Mouse (Mus musculus): ENCODE data around the gene Cd2.

The Cd2 gene

DNA sequence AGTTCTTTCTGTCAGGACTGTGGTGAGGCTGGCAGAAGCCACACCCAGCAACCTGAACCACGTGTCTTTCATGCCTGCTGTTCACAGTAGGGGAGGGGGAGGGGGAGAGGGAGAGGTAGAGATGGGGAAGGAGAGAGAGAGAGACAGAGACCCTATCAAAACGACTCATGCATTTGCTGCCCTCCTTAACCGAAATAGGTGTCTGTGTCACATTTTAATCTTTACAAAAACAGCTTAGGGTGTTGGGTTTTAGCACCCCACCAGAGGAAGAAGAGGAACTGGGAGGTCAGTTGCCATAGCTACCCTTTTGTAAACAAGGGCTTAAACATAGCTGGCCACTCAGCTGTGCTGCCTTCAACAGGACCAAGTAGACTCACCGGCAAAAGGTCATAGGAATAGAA, at the start of gene Cd2:
Cd2 (minus strand) TSS at position 29 of the 401 bp plus-strand sequence.
- DNase-seq (ENCODE audit: low read depth): no peak

DNA sequence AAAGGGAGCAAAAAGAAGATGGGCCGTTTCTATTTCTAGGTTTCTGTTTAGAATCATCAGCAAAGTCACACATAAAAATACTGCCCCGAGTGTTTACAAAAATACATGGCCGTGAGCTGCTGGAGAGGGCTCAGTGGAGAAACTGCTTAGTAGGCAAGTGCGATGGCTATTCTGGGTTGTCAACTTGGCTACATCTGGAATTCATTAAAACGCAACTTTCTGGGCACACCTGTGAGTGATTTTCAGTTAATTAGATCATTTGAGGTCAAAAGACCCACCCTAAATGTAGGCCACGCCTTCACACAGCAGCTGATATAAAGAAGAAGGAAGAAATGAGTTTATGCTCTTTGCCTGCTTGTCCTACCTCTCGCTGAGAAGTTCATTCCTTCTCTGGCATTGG, 40.9 kb upstream of the Cd2 start:
- no peak for DNase-seq (ENCODE audit: low read depth)

DNA sequence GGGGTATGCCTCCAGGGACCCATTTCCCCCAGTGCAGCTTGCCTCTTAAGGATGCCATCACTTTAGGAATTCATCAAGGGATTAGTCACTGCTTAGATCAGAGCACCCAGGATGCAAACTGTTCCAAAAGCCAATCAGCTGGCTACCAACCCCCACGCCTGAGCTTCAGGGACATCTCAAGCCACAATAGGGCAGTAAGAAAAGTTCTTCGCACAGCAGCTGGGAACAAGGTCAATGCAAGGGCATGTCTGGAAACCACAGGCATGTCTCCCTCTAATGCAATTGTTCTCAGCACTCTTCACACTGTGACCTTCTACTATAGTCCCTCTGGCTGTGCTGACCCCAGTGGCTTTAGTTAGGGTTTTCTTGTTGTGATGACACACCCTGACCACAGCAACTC, 39.5 kb upstream of the Cd2 start:
- DNase-seq (ENCODE audit: low read depth): no peak

DNA sequence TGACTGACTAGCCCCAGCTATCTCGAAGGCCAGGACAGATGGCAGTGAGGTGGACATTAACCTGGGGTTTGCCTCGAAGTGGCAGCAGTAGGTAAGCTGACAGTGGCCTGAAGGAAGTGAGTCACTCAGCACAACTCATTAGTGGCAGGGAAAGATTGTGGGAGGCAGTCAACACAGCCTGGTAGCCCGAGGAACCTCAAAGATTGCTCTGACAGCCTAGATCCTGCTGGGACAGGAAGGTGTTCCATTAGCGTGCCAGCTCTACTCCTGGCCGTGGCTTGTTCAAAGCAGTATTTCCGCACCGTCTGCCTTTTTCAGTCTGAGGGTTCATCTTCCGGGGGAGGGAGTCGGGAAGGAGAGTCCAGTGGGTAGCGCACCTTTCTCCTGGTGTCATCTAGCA, 34.7 kb upstream of the Cd2 start:
- peak; percentile 6 for DNase-seq (ENCODE audit: low read depth)

DNA sequence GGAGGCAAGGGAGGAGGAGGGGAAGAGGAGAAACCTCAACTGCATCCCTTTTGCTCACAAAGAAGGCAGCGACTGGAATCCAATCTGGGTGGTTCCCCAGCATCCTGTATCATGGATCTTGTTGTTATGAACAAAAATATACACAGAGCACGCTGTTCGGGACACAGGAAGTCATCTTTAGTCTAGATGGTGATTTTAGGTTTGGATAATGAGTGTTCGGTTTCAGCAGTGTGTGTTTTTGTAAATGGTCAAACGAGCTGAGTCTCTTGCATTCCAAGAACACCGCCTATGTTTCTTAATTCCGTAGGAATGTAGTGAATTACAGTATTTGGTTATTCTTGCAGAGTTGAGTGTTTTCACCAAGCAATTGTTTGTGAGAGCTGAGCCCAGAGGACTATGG, 33.1 kb upstream of the Cd2 start:
- DNase-seq (ENCODE audit: low read depth): no peak

DNA sequence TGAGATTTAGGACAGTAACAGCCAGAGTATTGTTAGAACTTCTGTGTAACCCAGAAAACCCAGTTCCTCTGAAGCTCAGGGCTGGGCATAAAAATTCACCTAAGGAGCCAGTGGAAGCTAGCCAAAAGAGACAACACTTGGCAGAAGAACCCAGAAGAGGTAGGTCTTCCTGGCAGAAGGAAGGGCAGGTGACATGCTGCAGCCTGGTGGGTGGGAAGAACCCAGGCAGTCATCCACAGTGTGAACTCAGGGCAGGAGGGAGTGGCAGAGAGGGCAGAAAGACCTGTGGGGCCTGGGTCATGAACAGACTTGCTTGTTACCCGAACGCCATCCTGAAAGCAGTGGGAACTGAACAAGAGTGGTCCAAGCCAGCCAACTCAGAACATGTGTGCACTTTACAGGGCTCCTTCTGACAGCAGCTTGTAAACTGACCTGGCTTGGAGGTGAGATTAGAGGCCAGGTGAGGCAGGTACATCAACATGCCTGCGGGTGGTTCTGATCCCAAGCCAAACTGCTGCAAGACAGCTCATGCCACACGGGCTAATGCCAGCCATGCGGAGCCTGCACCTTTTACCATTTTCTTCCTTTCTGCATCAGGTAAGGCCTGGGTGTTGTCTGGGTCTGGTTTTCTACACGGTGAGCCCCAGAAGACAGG, 30.9 kb upstream of the Cd2 start:
- no peak for DNase-seq (ENCODE audit: low read depth)

DNA sequence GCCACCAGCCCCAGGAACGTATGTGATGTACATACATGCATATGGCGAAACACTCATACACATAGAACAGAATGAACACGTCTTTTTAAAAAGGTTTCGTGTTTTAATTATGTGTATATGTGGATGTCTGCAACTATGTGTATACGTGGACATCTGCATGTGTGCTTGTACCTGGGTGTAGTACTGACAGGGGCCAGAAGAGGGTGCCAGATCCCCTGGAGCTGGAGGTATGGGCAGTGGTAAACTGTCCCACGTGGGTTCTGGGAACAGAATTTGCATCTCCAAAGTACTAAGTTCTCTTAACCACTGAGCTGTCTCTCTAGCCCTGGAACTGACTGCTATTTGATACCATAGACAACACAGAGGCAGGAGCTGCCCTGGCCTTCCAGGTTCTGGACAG, 30.4 kb upstream of the Cd2 start:
- DNase-seq (ENCODE audit: low read depth): peak; percentile 25

DNA sequence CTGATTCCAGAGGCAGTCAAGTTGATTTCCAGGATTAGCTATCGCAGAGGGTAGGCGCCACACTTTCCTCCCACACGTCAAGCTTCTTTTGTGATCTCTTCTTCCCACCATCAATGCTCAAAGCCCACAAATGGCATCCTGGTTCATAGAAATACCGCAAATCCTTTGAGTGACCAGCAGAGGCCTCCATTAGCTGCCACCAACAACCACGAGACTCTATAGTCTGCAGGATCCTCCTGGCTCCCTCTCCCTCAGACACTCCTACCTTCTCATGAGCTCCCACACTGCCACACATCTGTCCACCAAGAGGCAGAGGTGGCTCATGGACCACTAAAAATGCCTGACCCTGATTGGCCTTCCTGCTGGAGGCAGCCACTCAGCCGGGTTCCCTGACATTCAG, 27.2 kb upstream of the Cd2 start:
- no peak for DNase-seq (ENCODE audit: low read depth)

DNA sequence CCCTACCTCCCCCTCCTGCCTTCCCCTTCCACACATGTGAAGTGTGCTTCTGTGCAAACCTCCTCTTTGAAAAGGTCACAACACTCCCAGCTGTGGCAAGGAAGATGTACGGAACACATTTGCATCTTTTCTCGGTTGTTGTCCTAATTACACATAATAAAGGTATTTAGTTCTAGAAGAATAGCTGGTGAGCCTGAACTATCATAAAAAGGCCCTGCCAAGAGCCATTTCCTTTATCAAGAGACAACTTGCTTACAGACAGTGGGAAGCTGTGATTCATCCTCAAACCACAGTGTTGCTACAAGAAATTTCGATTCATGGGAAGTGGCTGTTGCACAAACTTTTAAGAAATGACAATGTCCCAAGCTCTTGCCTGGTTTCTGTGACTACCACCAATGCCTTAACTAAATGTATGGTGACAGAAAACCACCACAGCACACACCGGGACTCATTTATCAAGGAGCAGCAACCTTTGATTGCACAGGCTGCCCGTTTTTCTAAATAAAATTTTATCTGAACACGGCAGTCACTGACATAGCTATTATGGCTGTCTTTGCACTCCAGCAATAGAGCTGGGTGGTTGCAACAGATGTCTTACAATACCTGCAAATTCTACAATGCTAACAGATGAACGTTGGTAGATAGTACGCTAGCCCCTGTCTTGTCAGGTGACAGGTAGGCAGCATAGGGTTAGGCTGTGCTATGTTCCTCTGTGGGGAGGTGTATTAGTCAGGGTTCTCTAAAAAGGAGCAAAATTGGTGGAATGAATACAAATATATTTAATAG, 25.7 kb upstream of the Cd2 start:
- peak; percentile 60 for DNase-seq (ENCODE audit: low read depth)

DNA sequence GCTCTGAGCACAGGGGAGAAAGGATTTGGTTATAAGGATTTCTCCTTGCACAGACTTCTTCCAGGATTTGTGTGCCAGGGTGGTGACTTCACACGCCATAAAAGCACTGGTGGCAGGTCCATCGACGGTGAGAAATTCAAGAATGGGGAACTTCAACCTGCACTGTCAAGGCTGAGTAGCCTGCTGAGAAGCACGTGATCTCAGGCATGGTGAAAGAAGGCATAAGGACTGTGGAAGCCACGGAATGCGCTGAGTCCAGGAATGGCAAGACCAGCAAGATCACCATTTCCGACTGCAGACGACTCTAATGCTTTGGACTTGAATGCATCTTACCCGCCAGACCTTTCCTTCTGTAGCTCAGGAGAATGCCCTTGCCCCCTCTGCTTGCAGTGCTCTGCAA, 23.2 kb upstream of the Cd2 start:
- DNase-seq (ENCODE audit: low read depth): no peak

DNA sequence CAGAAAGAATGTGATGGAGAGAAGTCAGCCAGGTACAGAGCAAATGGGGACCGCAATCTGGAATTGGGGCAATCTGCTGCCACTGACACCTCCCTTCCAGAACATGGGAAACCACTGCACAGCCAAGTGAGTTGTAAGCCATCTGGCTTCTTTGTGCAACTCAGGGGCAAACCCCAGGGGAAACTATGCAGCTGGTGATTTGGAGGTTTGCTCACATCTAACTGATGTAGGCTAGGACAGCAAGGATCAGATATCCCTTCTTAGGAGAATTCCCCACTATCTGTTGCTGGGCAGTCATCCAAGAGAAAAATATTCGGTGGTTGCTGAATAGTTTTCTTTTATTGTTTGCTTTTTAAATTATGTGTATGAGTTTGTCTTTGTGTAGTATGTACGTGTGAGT, 21.9 kb upstream of the Cd2 start:
- no peak for DNase-seq (ENCODE audit: low read depth)

DNA sequence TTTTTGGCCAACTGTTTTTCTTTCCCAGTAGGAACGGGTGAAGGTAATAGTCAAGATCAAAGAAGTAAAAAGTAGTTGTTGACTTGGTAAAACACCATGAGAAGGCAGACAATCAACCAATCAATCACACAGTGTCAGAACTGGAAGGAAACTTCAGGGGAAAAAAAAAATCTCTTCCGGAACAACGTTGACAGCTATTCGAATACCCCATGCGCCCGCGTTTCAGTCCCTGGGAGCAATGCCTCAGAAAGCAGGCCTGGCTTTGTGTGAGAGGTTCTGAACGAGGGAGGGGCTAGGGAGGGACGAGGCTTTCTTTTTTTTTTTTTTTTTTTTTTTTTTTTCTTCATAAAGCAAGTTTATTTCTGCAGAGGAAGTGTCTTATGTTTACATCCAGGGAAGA, 18.4 kb upstream of the Cd2 start:
- no peak for DNase-seq (ENCODE audit: low read depth)

DNA sequence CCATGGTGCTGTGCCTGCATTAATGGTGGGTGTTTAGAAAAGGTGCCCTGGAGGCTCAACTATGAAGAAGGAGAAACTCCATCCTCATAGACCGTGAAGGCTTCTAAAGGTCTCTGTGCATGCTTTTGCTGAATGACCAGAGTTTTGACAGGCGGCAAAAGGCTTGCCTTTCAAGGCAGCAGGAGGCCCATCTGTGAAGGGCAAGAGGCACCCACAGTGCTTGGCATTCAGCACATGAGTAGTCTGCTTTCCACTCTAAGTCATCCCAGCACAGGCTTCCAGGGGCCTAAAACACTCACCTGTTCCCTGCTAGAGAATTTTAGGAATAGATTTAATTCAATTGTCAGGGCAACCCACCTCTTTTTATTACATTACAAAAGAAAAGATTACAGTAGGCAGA, 17.3 kb upstream of the Cd2 start:
- no peak for DNase-seq (ENCODE audit: low read depth)

DNA sequence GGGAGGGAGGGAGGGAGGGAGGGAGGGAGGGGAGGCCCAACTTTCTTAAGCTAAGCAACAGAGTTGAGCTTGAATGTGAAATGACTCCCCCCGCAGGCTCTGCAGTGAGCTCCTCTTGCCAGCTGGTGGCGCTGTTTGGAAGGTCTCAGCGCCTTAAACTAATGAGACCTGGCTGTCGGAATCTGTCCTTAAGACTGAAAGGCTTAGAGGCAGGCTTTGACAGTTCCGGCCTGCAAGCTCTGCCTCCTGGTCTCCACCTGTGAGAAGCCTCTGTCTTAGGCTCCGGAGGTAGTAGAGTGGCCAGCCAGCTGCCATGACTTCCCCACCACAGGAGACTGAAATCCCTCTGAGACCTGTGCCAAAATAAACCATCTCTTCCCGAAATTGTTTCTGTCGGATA, 16.4 kb upstream of the Cd2 start:
- DNase-seq (ENCODE audit: low read depth): peak; percentile 34

DNA sequence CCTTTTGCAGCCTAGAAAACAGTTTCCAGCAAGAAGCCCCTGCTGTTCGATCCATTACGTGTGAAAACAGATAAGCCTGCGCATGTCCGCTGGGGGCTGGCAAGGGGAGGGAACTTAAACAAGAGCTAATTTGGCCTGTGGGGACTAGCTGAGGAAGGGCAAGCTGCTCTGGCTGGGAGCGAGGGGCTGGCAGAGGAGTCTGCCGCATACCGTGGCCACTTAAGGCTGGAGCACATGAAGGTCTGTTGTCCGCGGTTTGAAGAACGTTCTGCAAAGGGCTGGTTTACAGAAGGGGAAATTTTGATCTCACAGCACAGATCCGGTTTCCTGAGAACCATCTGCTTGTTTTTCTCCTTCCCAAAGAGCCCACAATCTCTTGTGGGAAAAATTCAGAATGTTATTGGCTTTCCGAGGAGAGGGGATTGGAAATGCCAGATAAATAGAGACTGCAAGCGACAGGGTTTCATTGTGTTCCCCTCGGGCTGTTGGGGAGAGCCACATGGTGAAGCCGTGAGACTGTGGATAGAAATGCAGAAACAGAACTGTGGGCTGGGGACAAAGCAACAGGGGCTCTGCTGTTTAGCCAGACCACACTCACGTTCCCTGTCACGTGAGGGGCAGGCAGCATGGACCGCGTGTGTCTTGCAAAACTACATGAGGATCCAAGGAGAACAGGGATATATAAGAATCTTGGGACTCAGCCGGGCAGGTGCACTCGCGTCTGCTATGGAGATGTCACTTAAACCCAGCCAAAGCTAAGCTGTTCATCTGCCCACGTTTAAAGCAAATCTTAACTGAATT, 12.7 kb upstream of the Cd2 start:
- no peak for DNase-seq (ENCODE audit: low read depth)

DNA sequence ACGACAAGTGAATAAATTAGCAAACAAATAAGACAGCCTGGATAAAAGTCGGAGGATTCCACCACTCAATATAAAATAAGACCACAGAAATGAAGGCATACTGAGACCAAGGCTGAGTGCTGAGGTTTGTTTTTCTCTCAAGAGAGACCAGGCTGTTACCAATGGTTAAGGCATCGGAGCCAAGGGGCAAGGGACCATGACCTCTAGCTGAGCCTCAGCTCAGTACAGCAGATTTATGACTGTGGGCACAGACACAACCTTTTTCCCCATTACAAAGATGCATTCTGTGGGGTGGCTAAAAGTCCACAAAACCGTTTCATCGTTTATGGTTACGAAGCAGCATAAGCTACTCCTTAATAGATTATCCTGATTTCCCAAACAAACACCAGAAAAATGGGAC, 11.9 kb upstream of the Cd2 start:
- DNase-seq (ENCODE audit: low read depth): no peak

DNA sequence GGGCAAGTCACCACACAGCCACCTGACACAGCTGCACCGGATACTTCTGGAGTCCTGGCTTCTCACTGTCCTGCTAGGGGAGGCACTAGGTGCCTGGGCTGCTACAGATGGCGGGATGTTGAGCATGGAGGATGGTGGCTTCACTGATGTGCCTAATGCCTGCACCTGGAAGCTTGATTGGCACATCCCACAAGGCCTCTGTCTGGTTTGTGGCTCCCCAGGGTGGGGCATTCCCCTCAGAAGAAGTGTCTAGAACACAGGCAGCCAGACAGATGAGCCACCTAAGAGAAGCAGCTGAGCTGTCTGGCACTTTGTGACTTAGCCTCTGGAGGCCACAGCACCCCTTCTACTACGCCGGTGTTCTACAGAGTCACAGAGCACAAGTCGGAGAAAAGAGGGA, 9.5 kb upstream of the Cd2 start:
- no peak for DNase-seq (ENCODE audit: low read depth)

DNA sequence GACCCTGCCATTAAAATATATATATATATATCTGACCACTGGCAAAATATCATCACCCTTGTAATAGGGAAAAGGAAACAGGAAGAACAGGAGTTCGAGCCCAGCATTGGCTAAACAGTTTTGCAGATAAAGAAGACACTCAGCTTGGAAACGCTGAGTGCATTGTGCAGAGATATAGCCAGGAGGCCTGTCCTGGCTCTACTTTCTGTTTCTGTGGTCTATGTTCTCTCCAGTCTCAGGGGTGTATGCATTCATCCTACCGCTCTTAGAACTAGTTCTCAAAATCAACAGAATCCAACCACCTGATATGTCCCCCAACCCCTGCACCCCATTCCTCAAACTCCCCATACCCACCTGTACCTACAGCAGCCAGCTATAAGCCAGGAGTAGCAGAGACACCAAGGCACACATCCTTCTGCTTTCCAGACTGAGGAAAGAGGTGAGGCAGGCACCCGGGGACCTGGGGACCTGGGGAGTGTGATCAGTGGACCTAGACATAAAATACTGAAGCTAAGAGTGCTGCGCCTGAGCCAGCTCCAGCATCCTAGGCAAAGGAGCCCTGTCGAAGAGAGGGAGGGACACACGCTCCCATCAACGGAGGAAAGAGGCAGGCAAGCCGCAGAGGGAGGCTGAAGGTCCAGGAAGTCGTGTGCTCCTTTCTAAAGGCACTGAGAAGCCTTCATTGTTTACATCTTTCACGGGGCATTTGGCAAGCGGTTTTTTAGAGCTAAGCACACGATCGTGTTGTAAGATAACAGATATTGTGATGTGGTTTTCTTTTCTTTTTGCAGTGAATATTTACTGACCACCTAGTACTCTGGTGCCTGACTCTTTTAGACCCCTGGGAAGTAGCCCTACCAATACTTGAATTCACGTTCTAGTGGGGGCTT, 8.4 kb upstream of the Cd2 start:
- DNase-seq (ENCODE audit: low read depth): no peak

DNA sequence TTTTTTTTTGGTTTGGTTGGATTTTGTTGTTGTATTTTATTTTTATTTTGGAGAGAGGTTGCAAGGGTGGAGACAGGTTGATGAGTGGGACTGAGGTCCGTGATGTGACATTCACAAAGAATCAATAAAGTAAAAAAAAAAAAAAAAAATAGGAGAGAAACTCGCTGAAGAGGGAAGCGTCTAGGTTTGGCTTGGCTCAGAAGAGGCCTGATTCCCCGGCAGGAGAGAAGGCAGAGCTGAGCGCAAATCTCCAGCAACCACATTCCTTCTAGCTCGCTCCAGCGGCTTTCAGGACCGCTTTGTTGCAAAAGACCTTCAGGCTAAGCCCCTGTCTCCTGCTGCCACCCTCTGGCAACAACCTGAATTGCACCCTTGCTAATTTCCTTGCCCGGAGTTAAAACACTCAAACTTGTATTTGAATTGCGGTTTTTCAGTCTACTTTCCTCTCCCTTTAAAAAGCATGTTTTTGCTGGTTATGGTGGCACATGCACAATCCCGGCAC, 7.7 kb upstream of the Cd2 start:
- DNase-seq (ENCODE audit: low read depth): peak; percentile 80

DNA sequence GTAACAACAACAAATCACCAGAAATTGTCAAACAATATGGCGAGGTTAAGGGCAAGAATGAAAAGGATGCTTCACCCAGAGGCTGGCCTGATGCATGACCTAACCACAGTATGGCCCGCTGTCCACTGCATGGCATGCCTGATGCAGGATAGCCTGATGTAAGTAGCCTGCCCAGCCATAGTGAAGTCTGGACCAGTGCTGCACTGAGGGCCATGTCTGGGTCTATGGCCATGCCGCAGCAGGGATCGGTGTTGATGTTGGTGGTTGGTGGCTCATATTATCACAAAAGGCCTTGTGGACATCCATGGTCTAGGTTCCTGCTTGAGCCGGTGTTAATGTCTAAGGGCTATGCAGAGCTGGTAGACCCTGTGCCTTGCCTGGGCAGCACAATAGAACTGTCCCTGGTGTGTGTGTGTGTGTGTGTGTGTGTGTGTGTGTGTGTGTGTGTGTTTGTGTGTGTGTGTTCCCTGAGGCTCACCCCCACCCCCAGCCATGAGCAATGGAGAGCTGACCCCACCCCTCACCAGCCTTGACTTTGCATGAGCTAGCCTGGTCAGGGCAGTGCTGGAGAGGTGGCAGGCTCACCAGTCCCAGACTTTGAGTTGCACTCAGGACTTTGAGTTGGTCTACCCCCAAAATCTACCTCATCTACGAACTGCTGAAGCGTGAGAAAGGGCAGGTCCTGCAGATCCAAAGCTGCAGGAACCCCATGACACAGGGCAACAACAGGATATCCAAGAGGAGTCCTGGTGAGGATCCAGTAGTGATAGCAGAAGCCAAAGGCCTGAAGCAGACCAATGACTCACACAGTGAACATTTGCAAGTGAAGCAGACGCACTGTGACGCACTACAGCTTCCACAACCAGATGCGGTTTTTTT, 7.0 kb upstream of the Cd2 start:
- peak; percentile 50 for DNase-seq (ENCODE audit: low read depth)

DNA sequence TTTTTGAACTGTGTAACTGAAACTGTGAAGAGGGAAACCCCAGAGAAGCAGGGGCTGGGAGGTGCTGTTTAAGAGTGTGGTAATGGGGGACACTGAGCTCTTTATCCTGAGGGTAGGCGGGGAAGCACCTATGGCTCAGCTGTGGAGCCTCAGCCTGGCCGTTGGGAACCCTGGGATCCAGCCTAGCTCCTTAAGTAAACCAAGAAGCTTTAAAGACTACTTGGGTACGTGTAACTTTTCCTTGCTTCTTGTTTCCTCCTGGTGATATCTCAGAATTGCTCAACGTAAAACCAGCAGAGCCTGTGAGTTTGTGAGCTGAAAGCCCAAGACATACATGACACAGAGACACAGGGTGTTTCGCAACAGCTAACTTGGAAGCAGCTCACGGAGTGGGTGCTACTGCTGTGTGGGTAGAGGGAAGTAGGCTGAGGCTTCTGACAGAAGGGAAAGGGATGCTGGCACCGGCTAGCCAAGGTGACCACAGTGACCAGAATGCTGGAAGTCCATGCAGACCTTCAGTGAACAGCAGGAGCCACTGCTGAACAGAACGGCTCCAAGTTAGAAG, 5.9 kb upstream of the Cd2 start:
- peak; percentile 73 for DNase-seq (ENCODE audit: low read depth)
